Mouse (Mus musculus): ENCODE measurements around the gene Neurl1b.

Neurl1b gene

DNA sequence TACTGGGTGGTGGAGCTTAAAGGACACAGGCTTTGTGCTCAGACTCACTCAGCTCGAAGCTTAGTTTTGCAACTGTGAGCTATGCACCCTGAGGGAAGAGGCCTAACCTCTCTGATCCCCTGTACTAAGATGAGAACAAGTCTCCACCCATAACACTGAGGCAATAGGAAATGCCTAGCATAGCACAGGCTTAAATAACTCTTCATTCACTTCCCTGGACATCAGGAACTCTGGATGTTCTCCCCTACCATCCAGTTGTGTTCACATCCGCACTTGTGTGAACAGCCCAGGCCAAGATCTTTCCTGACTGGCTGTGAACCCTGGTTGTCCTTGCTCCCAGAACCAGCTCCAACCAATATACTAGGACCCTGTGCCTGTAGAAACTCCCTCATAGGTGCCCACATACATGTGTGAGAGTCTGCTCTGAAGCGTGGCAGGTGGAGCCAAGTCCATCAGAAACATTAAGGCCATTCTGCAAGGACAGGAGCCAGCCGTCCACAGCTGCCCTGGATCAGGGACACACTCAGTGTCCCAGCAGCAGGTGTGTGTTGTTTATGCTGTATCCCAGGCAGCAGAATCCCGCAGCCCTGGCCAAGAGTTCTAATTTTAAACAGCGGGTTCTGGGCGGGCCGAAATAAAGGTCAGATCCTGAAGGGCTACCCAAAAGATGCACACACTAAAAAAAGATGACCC, 74.2 kb downstream of the Neurl1b start:
- no peak for DNase-seq (ENCODE audit: extremely low read depth, low read depth, low spot score)

DNA sequence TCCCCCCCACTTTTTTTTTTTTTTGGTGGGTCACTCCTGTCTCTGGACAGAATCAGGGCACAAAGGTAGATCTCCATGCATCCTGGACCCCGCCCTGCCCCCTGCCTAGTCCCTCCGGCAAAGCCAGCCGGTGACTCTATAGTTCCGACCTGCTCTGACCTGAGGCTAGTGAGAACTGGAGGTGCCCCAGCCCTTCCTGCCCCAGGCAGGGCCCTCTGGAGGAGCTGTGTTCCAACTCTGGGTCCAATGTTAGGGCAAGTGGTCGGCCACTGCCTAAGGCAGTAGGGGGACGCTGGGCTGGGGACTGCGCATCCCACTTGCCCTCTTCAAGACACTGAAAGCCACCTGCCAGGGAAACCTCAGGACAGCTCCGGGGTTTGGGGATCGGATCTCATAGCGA, 75.4 kb downstream of the Neurl1b start:
- DNase-seq (ENCODE audit: extremely low read depth, low read depth, low spot score): no peak

- no peak for DNase-seq (ENCODE audit: extremely low read depth, low read depth, low spot score)
Measured at GRCm38 (mm10) chr17:26490910-26491309, 76.3 kb downstream of the Neurl1b start.

DNA sequence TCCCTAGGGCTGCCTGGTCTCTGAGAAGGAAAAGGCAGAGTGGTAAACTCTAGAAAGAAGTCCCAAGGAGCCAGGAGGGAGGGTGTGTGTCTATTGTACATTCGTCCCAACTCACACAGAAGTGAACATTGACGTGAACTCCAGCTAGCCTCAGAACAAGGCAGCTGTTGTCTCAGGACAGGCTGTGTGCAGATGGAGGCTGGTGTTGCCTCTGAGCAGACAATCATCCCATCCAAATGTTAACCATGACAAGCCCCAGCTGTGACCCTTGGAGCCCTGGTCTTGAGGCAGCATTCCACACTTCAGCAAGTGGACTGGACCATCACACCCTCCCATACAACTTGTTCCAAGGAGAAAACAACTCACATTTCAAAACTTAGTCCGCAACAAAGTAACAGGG, 77.6 kb downstream of the Neurl1b start:
- DNase-seq (ENCODE audit: extremely low read depth, low read depth, low spot score): no peak

GRCm38 (mm10) chr17:26494642-26495468, 80.2 kb downstream of the Neurl1b start:
- no peak for DNase-seq (ENCODE audit: extremely low read depth, low read depth, low spot score)
